Mouse (Mus musculus): Measurements from ENCODE around the gene Cnksr3.

Cnksr3 gene

GRCm38 (mm10) chr10:7075661-7076060 lies 136.4 kb downstream of the Cnksr3 start:
- no peak for DNase-seq

GRCm38 (mm10) chr10:7074231-7074630 lies 137.8 kb downstream of the Cnksr3 start:
- DNase-seq = no peak

- no peak for DNase-seq
Observed at GRCm38 (mm10) chr10:7070924-7071323, 141.1 kb downstream of the Cnksr3 start.

GRCm38 (mm10) chr10:7070100-7070835 lies 141.8 kb downstream of the Cnksr3 start:
- DNase-seq = no peak

- DNase-seq = no peak
Observed at GRCm38 (mm10) chr10:7069090-7069489, 142.9 kb downstream of the Cnksr3 start.
